Mouse (Mus musculus): ENCODE data around the gene Rbfox3.
"Not testable (repeated sequence)": the region's sequence is repeated elsewhere in the genome, so short reads cannot be mapped to it uniquely, and the experiment has no call there.

Gene Rbfox3

GRCm38 (mm10) chr11:118825280-118826094 is 85.9 kb downstream of the Rbfox3 start:
- DNase-seq (ENCODE audit: low spot score): no peak

DNA sequence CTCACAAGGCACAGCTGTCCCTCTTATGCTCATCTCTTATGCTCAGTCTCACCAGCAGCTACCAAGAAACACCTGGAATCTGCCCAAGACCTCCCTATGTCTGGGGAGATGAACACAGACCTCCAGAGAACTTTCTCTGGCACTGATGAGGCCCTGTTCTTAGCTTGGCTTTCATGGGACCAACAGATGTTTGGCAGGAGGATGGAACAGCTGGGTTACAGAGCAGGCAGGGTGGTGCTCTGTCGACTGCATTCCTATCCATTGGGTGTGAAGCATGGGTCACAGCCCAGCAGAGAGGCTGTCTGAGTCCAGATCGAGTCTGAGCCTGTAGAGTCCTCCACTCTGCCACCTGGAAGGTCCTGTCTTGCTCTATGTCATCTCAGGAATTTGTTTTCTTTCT is 90.0 kb downstream of the Rbfox3 start:
- DNase-seq (ENCODE audit: low spot score): no peak

GRCm38 (mm10) chr11:118818528-118818927 is 92.9 kb downstream of the Rbfox3 start:
- DNase-seq (ENCODE audit: low spot score): no peak

- no peak for DNase-seq (ENCODE audit: low spot score)
These were observed 96.3 kb downstream of the Rbfox3 start for GRCm38 (mm10) chr11:118815118-118815517.

GRCm38 (mm10) chr11:118813942-118814341 is 97.5 kb downstream of the Rbfox3 start:
- DNase-seq (ENCODE audit: low spot score): no peak

- no peak for DNase-seq (ENCODE audit: low spot score)
These were observed 100.0 kb downstream of the Rbfox3 start for GRCm38 (mm10) chr11:118811404-118811803.

GRCm38 (mm10) chr11:118807511-118807910 is 103.9 kb downstream of the Rbfox3 start:
- DNase-seq (ENCODE audit: low spot score): no peak

DNA sequence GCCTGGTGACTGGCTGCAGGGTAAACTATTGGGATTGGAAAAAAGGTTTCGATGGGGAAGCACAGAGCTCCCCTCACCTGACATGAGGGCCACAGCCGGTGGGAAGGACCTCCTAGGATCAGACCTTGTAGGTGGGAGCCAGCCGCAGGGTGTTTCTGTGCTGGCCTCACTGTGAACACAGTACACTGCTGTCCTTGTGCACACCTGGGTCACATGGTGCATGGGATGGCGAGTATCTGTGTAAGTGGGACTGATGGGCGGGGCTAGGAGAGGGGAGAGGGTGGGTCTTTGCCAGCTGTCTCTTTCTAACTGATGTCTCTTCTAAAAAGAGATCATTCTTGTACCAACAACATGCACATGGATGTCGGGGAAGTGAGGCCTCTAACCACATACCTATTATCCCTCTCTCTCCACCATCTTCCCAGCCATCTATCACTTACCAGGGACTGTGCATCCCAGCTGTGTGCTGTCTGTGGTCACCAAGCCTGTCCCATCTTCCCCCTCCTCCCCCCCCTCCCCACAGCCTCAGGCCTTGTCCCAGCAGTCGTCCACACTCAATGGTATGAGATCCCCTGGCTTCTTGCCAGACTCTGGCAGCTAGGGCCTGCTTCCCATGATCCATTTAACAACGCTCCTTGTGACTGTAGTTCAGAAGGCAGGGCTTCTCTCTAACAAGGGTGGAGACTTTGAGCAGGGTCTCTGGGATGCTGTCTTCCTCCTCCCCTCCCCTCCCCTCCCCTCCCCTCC is 116.4 kb downstream of the Rbfox3 start:
- DNase-seq (ENCODE audit: low spot score): no peak

- DNase-seq (ENCODE audit: low spot score): no peak
These were observed 117.8 kb downstream of the Rbfox3 start for GRCm38 (mm10) chr11:118793639-118794021.

DNA sequence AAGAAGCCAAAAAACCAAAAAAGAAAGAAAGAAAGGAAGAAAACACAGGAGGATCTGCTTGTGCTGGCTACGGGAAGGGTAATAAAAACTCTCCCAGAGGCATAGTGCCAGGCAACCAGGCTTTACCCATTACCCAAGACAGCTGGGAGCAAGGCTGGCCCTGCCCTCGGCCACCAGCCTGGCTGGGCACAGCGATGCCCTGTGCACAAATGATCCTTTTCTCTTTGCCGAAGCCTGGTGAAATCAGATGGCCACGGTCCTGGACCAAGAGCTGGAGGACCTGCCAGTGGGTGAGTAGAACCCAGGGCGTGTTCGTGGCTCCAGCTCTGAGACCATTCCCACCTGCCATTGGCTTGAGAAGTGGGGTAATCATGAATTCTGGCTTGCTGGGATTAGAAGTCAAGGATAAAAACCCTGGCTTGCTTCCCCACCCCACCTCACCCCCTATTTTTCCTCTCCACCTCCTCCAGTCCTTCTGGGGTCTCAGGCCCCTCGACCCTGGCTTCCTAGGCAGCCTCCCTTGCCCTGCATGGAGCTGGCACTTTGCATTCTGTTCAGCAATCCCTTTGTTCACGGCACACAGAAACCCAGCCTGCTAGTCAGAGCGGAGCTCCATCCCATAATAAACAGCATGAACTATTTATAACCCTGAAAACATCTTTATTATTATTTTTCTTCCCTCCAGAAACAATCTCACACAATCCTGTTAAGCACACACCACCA is 118.3 kb downstream of the Rbfox3 start:
- DNase-seq (ENCODE audit: low spot score): no peak

DNA sequence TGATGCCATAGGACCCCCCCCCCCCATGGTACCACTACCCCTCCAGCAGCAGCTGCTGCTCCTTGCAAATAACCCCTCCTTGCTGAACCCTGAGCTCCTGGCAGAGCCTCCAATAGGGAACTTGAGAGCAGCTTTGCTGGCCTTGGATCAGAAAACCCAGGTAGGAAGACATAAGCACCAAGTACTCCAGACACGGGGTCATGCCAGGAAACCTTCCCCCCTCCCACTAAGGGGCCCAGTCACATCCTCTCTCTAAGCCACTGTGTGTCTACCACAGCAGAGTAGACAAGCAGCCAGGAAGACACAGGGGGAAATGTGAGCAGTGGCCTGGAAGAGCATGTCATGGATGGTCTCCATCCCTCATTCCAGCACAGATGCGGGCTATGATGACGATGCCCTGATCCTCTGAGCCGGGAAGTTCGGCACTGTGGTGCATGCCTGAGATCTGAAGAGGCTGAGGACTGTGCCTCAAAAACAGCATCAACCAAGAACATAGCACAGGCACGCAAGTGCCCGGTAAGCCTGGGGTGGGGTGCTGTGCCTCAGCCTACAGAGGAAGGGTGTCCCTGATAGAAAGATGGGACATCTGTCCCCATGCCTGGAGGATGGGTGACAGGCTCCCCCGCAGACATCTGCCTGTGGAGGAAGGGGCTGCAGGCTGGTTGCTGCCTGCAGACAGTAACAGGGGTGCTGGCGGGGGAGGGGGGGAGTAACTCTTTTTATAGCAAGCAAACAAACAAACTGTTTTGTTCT is 119.1 kb downstream of the Rbfox3 start:
- DNase-seq (ENCODE audit: low spot score): no peak

GRCm38 (mm10) chr11:118791391-118791790 is 120.0 kb downstream of the Rbfox3 start:
- no peak for DNase-seq (ENCODE audit: low spot score)

DNA sequence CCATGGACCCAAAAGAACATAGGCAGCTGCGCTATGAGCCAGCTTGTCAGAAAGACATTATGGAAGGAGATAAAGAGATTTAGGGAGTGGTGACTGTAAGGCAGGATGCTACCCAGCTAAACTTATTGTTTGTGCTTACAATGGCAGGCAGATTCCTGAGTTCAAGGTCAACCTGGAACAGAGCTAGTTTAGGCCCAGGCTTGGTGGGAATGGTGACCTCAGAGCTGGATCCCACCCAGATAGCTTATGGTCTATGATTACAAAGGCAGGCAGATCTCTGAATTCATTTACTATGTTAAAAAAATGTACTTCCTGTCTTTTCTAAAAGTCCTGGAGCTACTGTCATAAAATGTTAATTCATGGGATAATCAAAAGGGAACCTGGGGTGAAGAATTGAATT is 123.3 kb downstream of the Rbfox3 start:
- no peak for DNase-seq (ENCODE audit: low spot score)

GRCm38 (mm10) chr11:118782677-118783076 is 128.7 kb downstream of the Rbfox3 start:
- no peak for DNase-seq (ENCODE audit: low spot score)

GRCm38 (mm10) chr11:118775753-118776152 is 135.6 kb downstream of the Rbfox3 start:
- DNase-seq (ENCODE audit: low spot score): no peak

GRCm38 (mm10) chr11:118774777-118775176 is 136.6 kb downstream of the Rbfox3 start:
- DNase-seq (ENCODE audit: low spot score): not testable (repeated sequence)

- no peak for DNase-seq (ENCODE audit: low spot score)
These were observed 138.3 kb downstream of the Rbfox3 start for GRCm38 (mm10) chr11:118773076-118773583.

- DNase-seq (ENCODE audit: low spot score): no peak
These were observed 140.0 kb downstream of the Rbfox3 start for GRCm38 (mm10) chr11:118771358-118771757.

GRCm38 (mm10) chr11:118770789-118771188 is 140.6 kb downstream of the Rbfox3 start:
- DNase-seq (ENCODE audit: low spot score): no peak

GRCm38 (mm10) chr11:118769542-118769941 is 141.9 kb downstream of the Rbfox3 start:
- DNase-seq (ENCODE audit: low spot score): no peak

- DNase-seq (ENCODE audit: low spot score): no peak
These were observed 143.0 kb downstream of the Rbfox3 start for GRCm38 (mm10) chr11:118768441-118768840.

GRCm38 (mm10) chr11:118767411-118767810 is 144.0 kb downstream of the Rbfox3 start:
- no peak for DNase-seq (ENCODE audit: low spot score)

Data from urinary bladder, postnatal 10 days (tissue).